Mouse (Mus musculus) brain, adult 2 months (tissue): ENCODE data around the gene Prmt6.

Source experiments
- DNase-seq: peaks from one replicate; pipeline ENCODE4 v3.0.0; 2011; ENCODE audit warnings: low read depth, low spot score

Gene Prmt6

DNA sequence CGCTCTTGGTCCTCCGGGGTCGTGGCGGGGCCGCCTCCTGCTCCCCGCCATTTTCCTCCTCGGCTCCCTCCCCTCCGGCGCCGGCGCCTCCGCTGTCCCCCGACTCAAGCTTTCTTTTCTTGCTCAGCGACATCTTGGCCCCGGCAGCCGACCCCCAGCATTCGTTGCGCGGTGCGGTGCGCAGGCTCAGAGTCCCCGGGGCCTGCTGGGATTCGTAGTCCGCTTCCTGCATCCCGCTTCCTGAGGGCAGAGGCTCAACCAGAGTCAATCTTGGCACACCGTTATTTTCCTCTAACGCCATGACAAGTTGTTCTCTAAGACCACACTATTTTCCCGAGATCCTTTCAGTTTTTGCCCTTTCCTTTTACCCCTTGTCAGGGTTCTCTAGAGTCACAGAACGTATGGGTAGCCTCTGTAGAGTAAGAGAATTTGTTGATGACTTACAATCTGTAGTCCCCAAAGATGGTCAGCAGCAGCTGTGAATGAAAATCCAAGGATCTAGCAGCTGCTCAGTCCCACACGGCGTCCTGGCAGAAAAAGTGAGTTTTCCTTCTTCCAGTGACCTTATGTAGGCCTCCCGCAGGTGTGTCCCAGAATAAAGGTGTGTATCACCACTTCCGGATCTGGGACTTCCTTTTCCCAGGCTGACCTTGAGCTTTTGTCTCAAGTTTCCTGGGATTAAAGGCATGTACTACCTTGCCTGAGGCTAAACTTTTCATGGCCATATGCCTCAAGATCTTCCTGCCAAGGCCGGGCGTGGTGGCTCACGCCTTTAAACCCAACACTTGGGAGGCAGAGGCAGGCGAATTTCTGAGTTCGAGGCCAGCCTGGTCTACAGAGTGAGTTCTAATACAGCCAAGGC, at the start of gene Prmt6:
Gene Prmt6, minus strand, starts transcription at position 160 of the 862 bp plus-strand sequence.
- DNase-seq: peak; percentile 97

- DNase-seq: no peak
These were observed 39.8 kb upstream of the Prmt6 start for GRCm38 (mm10) chr3:110290485-110291045.

- no peak for DNase-seq
These were observed 31.9 kb upstream of the Prmt6 start for GRCm38 (mm10) chr3:110282651-110283050.

GRCm38 (mm10) chr3:110267790-110268189, 17.0 kb upstream of the Prmt6 start:
- no peak for DNase-seq

GRCm38 (mm10) chr3:110253105-110253504, 2.3 kb upstream of the Prmt6 start:
- DNase-seq: no peak

GRCm38 (mm10) chr3:110249891-110250838, 633 bp downstream of the Prmt6 start:
- peak; percentile 82 for DNase-seq

GRCm38 (mm10) chr3:110236819-110237463, 13.9 kb downstream of the Prmt6 start:
- peak; percentile 51 for DNase-seq
